Mouse (Mus musculus) MEL (cell line): ENCODE results near the gene E130114P18Rik.

Source experiments
- CHD1 ChIP-seq: IDR thresholded peaks from 2 replicates; pipeline ENCODE4 v1.6.1; 2012; ENCODE audit warnings: low read depth, mild to moderate bottlenecking, inconsistent platforms, low read length, improper control_type of control experiment
- ELF1 ChIP-seq: IDR thresholded peaks from 2 replicates; pipeline ENCODE4 v1.6.1; 2014; ENCODE audit warnings: low read depth, mild to moderate bottlenecking, inconsistent platforms, low read length, improper control_type of control experiment, moderate library complexity
- MAFK ChIP-seq: IDR thresholded peaks from 2 replicates; pipeline ENCODE4 v1.6.1; 2011; ENCODE audit warnings: low read depth, mild to moderate bottlenecking, low read length, improper control_type of control experiment, borderline replicate concordance
- MAZ ChIP-seq: IDR thresholded peaks from 2 replicates; pipeline ENCODE4 v1.6.1; 2012; ENCODE audit warnings: low read depth, mild to moderate bottlenecking, inconsistent platforms, low read length, improper control_type of control experiment
- MEF2A ChIP-seq: IDR thresholded peaks from 2 replicates; pipeline ENCODE4 v1.6.1; 2014; ENCODE audit warnings: low read depth, mild to moderate bottlenecking, inconsistent platforms, low read length, improper control_type of control experiment; ENCODE audit not compliant: poor library complexity, insufficient replicate concordance, severe bottlenecking; ENCODE audit errors: extremely low read depth
- MXI1 ChIP-seq: IDR thresholded peaks from 2 replicates; pipeline ENCODE4 v1.6.1; 2011; ENCODE audit warnings: mild to moderate bottlenecking, low read depth, low read length, improper control_type of control experiment
- POLR2A ChIP-seq, 2 experiments: IDR thresholded peaks; 2 replicates each; pipeline ENCODE4 v1.6.1; 2011 to 2012; ENCODE audit warnings: low read length in 2 of 2, mild to moderate bottlenecking in 2 of 2, control low read depth in 1 of 2, improper control_type of control experiment in 1 of 2, low read depth in 1 of 2, moderate library complexity in 1 of 2; ENCODE audit not compliant: control insufficient read depth in 1 of 2, insufficient read depth in 1 of 2, poor library complexity in 1 of 2
- TCF12 ChIP-seq: IDR thresholded peaks from 2 replicates; pipeline ENCODE4 v1.6.1; 2014; ENCODE audit warnings: low read depth, mild to moderate bottlenecking, inconsistent platforms, low read length, improper control_type of control experiment, moderate library complexity
- ZC3H11A ChIP-seq: IDR thresholded peaks from 2 replicates; pipeline ENCODE4 v1.6.1; 2012; ENCODE audit warnings: low read depth, mild to moderate bottlenecking, inconsistent platforms, low read length, improper control_type of control experiment

GRCm38 (mm10) chr4:97676579-97676937 lies 101.3 kb downstream of the E130114P18Rik start:
- TF ChIP-seq POLR2A (IDR thresholded peaks at IDR 0.05; ENCODE audit: control insufficient read depth in 1 of 2, insufficient read depth in 1 of 2, low read depth in 1 of 2, low read length in 2 of 2, poor library complexity in 1 of 2) (no peak), ELF1 (no peak), MAZ (no peak), CHD1 (no peak), MXI1 (no peak), MEF2A (no peak), TCF12 (no peak), MAFK (no peak), ZC3H11A (no peak)
